Mouse (Mus musculus): Measurements from ENCODE around the gene Kcnh1. TPM values are rescaled to one million over a fixed set of nuclear protein-coding genes. Genes with fewer than 3 reads are reported as not detected.

Gene Kcnh1
- total and polyA plus RNA-seq, 3 experiments, result not detected

DNA sequence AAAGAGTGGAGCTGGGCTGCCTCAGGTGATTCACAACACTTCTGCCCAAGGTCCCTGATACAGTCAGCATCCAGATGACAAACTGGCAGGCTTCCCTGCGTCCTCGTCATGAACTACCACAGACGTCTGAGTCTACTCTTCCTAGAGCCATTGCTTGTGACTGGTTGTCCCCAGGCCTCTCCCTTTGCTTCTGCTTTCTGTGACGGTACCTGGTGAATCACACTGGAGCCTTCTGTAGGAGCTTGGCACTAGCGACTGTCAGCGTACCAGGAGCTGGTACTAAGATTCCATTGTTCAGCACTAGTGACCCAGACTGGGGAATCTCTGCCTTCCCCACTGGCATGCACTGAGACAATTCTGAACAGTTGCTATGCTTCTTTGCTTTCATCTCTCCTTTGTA is 282.6 kb downstream of the Kcnh1 start:
- no peak overlapping the region for H3K4me3 ChIP-seq (replicated peaks in 1 of 3; ENCODE audit: low read depth in 2 of 3, low read length in 2 of 3, poor library complexity in 1 of 3)
- no peak for TF ChIP-seq MEF2A (IDR thresholded peaks at IDR 0.05; ENCODE audit: borderline replicate concordance, low read depth, low read length)
- no peak for TF ChIP-seq NELFE (IDR thresholded peaks at IDR 0.05; ENCODE audit: low read depth, low read length)
- TF ChIP-seq SMC3 (IDR thresholded peaks at IDR 0.05; ENCODE audit: low read depth, low read length), result no peak
- TF ChIP-seq JUN (IDR thresholded peaks at IDR 0.05; ENCODE audit: insufficient read depth, low read depth, low read length), result no peak
- TF ChIP-seq POLR2AphosphoS2 (IDR thresholded peaks at IDR 0.05; ENCODE audit: low read depth, low read length), result no peak
- no peak for TF ChIP-seq SIN3A (IDR thresholded peaks at IDR 0.05; ENCODE audit: low read length)
- no peak for TF ChIP-seq EP300 (IDR thresholded peaks at IDR 0.05; ENCODE audit: low read length)
- TF ChIP-seq MAZ (IDR thresholded peaks at IDR 0.05; ENCODE audit: low read depth, low read length), result no peak
- no peak for TF ChIP-seq IRF4 (IDR thresholded peaks at IDR 0.05; ENCODE audit: low read depth, low read length)
- TF ChIP-seq CHD1 (IDR thresholded peaks at IDR 0.05; ENCODE audit: low read depth, low read length), result no peak
- peaks cover 41% of the 10 kb centered on the region for H3K27me3 ChIP-seq (replicated peaks)
- no peak overlapping the region for H3K27ac ChIP-seq (ENCODE audit: insufficient read depth, low read depth)
- no peaks in the 10 kb centered on the region for H3K79me2 ChIP-seq (replicated peaks; ENCODE audit: control insufficient read depth, extremely low read depth, insufficient read depth, poor library complexity, severe bottlenecking)
- H3K9ac ChIP-seq (ENCODE audit: insufficient read depth, low read depth), result no peak overlapping the region
- H3K9me3 ChIP-seq (replicated peaks; ENCODE audit: low read length), result no peaks in the 10 kb centered on the region
- in situ Hi-C loops (cut with MboI; ENCODE audit: low pct_ligation_motif_present, low pct_unique_long_range_greater_than_20kb, low sequenced_read_pairs) (no loop called here), dilution Hi-C loops (cut with MboI; ENCODE audit: extremely low pct_ligation_motif_present, extremely low pct_unique_long_range_greater_than_20kb, low sequenced_read_pairs) (no loop called here)
- H3K36me3 ChIP-seq (replicated peaks in 1 of 2; ENCODE audit: control insufficient read depth in 1 of 2, insufficient read depth in 1 of 2, low read length in 1 of 2), result no peaks in the 10 kb centered on the region
- H3K4me2 ChIP-seq (ENCODE audit: insufficient read depth, low read depth, poor library complexity, severe bottlenecking), result no peak overlapping the region
- H3K4me1 ChIP-seq (ENCODE audit: control insufficient read depth in 1 of 2, insufficient read depth in 2 of 2), result no peaks in the 10 kb centered on the region
- no peak for DNase-seq (ENCODE audit: extremely low read depth)

DNA sequence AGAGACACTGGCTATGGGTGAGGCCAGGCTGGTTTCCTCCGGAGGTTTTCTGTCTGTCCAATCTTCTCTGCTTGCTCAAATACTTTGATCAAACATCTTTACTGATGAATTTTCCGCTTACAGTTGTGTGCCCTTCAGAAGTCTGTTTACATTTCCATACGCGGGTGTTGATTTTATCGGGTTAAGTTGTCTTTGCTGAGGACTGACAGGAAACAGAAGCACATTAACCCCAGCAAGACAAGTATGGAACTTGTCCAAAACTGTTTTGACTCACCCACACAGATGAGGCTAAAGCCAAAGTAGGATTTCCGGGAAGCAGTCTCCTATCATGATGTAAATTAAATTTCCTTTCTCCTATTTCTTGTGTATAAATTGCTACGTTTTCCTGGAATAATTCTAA is 286.1 kb downstream of the Kcnh1 start:
- H3K79me2 ChIP-seq (replicated peaks; ENCODE audit: control insufficient read depth, extremely low read depth, insufficient read depth, poor library complexity, severe bottlenecking), result no peaks in the 10 kb centered on the region
- DNase-seq (ENCODE audit: extremely low read depth), result no peak
- dilution Hi-C loops (cut with MboI; ENCODE audit: extremely low pct_ligation_motif_present, extremely low pct_unique_long_range_greater_than_20kb, low sequenced_read_pairs), result no loop called here
- H3K4me1 ChIP-seq (ENCODE audit: control insufficient read depth in 1 of 2, insufficient read depth in 2 of 2), result no peaks in the 10 kb centered on the region
- peaks cover 68% of the 10 kb centered on the region for H3K27me3 ChIP-seq (replicated peaks)
- H3K9ac ChIP-seq (ENCODE audit: insufficient read depth, low read depth), result no peak overlapping the region
- no peak overlapping the region for H3K27ac ChIP-seq (ENCODE audit: insufficient read depth, low read depth)
- no peak for TF ChIP-seq JUN (IDR thresholded peaks at IDR 0.05; ENCODE audit: insufficient read depth, low read depth, low read length)
- no peak for TF ChIP-seq CHD2 (IDR thresholded peaks at IDR 0.05; ENCODE audit: low read length)
- TF ChIP-seq ELF1 (IDR thresholded peaks at IDR 0.05; ENCODE audit: low read depth, low read length), result no peak
- TF ChIP-seq MAX (IDR thresholded peaks at IDR 0.05; ENCODE audit: low read length), result no peak
- no peak for TF ChIP-seq CTCF (conservative IDR thresholded peaks at IDR 0.05 in 1 of 2, IDR thresholded peaks at IDR 0.05 in 1 of 2; ENCODE audit: low read depth in 2 of 2, low read length in 2 of 2)
- TF ChIP-seq EP300 (IDR thresholded peaks at IDR 0.05; ENCODE audit: low read length), result no peak
- TF ChIP-seq MAZ (IDR thresholded peaks at IDR 0.05; ENCODE audit: low read depth, low read length), result no peak
- no peak for TF ChIP-seq ETS1 (conservative IDR thresholded peaks at IDR 0.05; ENCODE audit: low read depth, low read length)
- no peak for TF ChIP-seq SMC3 (IDR thresholded peaks at IDR 0.05; ENCODE audit: low read depth, low read length)
- no peak for TF ChIP-seq MEF2A (IDR thresholded peaks at IDR 0.05; ENCODE audit: borderline replicate concordance, low read depth, low read length)
- H3K4me3 ChIP-seq (replicated peaks in 1 of 3; ENCODE audit: low read depth in 2 of 3, low read length in 2 of 3, poor library complexity in 1 of 3), result no peak overlapping the region
- no peak overlapping the region for H3K4me2 ChIP-seq (ENCODE audit: insufficient read depth, low read depth, poor library complexity, severe bottlenecking)
- H3K36me3 ChIP-seq (replicated peaks in 1 of 2; ENCODE audit: control insufficient read depth in 1 of 2, insufficient read depth in 1 of 2, low read length in 1 of 2), result no peaks in the 10 kb centered on the region
- in situ Hi-C loops (cut with MboI; ENCODE audit: low pct_ligation_motif_present, low pct_unique_long_range_greater_than_20kb, low sequenced_read_pairs), result no loop called here
- no peaks in the 10 kb centered on the region for H3K9me3 ChIP-seq (replicated peaks; ENCODE audit: low read length)

All from CH12.LX (cell line).